Mouse (Mus musculus) liver, embryonic 14.5 days (tissue): ENCODE measurements around the gene Lrrc36.

ENCODE experiments used
- CTCF ChIP-seq: IDR thresholded peaks from 2 replicates; pipeline ENCODE4 v1.5.1; 2016; ENCODE audit warnings: antibody characterized with exemption, low read depth, control low read depth
- EP300 ChIP-seq: IDR thresholded peaks from 2 replicates; pipeline ENCODE4 v1.6.1; 2016; ENCODE audit warnings: antibody characterized with exemption, low read depth

GRCm38 (mm10) chr8:105404496-105404895 lies 8.9 kb upstream of the Lrrc36 start:
- no peak for TF ChIP-seq CTCF
- no peak for TF ChIP-seq EP300
